Mouse (Mus musculus): Measurements from ENCODE around the gene Cacna1d. TPM values are rescaled to one million over a fixed set of nuclear protein-coding genes. Genes with fewer than 3 reads are reported as not detected.

Cacna1d gene
- polyA plus RNA-seq, 1 experiment: not detected

DNA sequence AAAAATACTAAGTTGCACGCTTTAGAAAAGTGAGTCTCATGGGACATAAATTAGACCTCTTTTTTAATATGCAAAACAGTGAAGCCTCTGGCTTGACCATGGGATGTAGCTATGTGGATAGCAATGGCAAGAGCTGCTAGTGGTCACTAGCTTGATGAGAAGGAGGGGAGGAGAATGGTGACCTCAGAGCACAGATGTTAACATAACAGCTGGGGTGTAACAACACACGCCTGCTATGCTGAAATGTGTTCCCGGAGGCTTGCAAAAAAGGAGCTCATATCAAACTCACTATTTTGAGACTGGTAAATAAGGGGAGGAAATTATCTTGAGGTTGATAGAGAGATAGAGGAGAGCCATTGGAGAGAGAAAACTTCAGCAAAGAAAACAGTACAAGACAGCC is 32.4 kb downstream of the Cacna1d start:
- no peak for TF ChIP-seq CTCF (IDR thresholded peaks at IDR 0.05; ENCODE audit: control insufficient read depth, insufficient read depth, insufficient read length)
- no peak for TF ChIP-seq MYOD1 (IDR thresholded peaks at IDR 0.05; ENCODE audit: control insufficient read depth, insufficient read length, low read depth)
- TF ChIP-seq CEBPB (IDR thresholded peaks at IDR 0.05; ENCODE audit: low read depth): no peak
- no peak for TF ChIP-seq USF1 (IDR thresholded peaks at IDR 0.05; ENCODE audit: low read depth)
- TF ChIP-seq MYOG (IDR thresholded peaks at IDR 0.05; ENCODE audit: control insufficient read depth, extremely low read depth, insufficient read length): no peak
- TF ChIP-seq MAX (IDR thresholded peaks at IDR 0.05): no peak
- no peak for TF ChIP-seq FOSL1 (IDR thresholded peaks at IDR 0.05; ENCODE audit: insufficient read depth, low read length, poor library complexity, severe bottlenecking)
- H3ac ChIP-seq (ENCODE audit: control insufficient read depth, insufficient read length, low read depth): no peak overlapping the region
- H3K36me3 ChIP-seq (ENCODE audit: control insufficient read depth, insufficient read depth): no peaks in the 10 kb centered on the region
- H3K4me3 ChIP-seq (ENCODE audit: insufficient read depth, poor library complexity, severe bottlenecking): no peak overlapping the region
- peaks cover 18% of the 10 kb centered on the region for H3K27me3 ChIP-seq (ENCODE audit: control insufficient read depth, insufficient read depth, insufficient read length)
- no peaks in the 10 kb centered on the region for H3K79me2 ChIP-seq (ENCODE audit: control insufficient read depth, insufficient read depth)
- no peaks in the 10 kb centered on the region for H3K79me3 ChIP-seq (ENCODE audit: low read depth)

DNA sequence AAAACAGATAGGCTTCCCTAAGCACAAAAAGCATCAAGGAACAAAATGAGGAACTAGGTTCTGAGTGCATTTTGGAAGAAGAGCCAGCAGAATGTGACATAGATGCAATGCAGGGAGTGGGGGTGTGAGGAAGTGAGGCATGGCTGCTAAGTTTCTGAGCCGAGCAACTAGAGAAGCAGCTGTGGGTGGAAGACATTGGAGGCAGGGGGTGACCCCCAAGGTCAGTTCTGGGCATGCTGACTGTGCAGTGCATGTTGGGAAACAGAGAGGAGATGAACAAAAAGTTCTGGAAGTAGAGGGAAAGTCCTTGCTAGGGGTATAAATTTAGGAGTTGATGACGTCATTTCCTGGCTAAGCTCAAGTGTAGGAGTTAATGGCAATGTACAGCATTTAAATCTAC is 33.4 kb downstream of the Cacna1d start:
- H3K27me3 ChIP-seq (ENCODE audit: control insufficient read depth, insufficient read depth, insufficient read length): peaks cover 21% of the 10 kb centered on the region
- H3K79me2 ChIP-seq (ENCODE audit: control insufficient read depth, insufficient read depth): no peaks in the 10 kb centered on the region
- H3K79me3 ChIP-seq (ENCODE audit: low read depth): no peaks in the 10 kb centered on the region
- H3K36me3 ChIP-seq (ENCODE audit: control insufficient read depth, insufficient read depth): no peaks in the 10 kb centered on the region
- H3ac ChIP-seq (ENCODE audit: control insufficient read depth, insufficient read length, low read depth): no peak overlapping the region
- H3K4me3 ChIP-seq (ENCODE audit: insufficient read depth, poor library complexity, severe bottlenecking): no peak overlapping the region
- TF ChIP-seq MYOD1 (IDR thresholded peaks at IDR 0.05; ENCODE audit: control insufficient read depth, insufficient read length, low read depth) (no peak), MYOG (IDR thresholded peaks at IDR 0.05; ENCODE audit: control insufficient read depth, extremely low read depth, insufficient read length) (no peak), FOSL1 (IDR thresholded peaks at IDR 0.05; ENCODE audit: insufficient read depth, low read length, poor library complexity, severe bottlenecking) (no peak), USF1 (IDR thresholded peaks at IDR 0.05; ENCODE audit: low read depth) (no peak), CTCF (IDR thresholded peaks at IDR 0.05; ENCODE audit: control insufficient read depth, insufficient read depth, insufficient read length) (no peak), MAX (IDR thresholded peaks at IDR 0.05) (no peak), CEBPB (IDR thresholded peaks at IDR 0.05; ENCODE audit: low read depth) (no peak)

DNA sequence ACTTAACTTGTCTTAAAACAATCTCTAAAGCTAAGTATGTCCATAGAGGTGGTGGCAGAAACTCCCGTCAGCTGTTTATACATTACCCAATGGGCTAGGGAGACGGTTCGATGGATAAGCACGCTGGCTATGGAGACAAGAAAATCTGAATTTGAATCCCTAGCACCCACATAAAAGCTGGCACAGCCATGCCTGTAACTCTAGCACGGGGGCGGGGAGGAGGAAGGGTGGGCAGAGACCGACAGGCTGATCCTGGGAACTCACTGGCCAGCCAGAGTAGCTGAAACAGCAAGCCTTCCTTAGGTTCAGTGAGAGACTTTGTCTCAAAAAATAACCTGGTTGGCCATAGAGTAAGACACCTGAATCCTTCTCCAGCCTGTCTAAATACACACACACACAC is 33.8 kb downstream of the Cacna1d start:
- no peak for TF ChIP-seq CEBPB (IDR thresholded peaks at IDR 0.05; ENCODE audit: low read depth)
- no peak for TF ChIP-seq MAX (IDR thresholded peaks at IDR 0.05)
- no peak for TF ChIP-seq FOSL1 (IDR thresholded peaks at IDR 0.05; ENCODE audit: insufficient read depth, low read length, poor library complexity, severe bottlenecking)
- TF ChIP-seq USF1 (IDR thresholded peaks at IDR 0.05; ENCODE audit: low read depth): no peak
- no peak for TF ChIP-seq MYOD1 (IDR thresholded peaks at IDR 0.05; ENCODE audit: control insufficient read depth, insufficient read length, low read depth)
- no peak for TF ChIP-seq CTCF (IDR thresholded peaks at IDR 0.05; ENCODE audit: control insufficient read depth, insufficient read depth, insufficient read length)
- TF ChIP-seq MYOG (IDR thresholded peaks at IDR 0.05; ENCODE audit: control insufficient read depth, extremely low read depth, insufficient read length): no peak
- H3K79me2 ChIP-seq (ENCODE audit: control insufficient read depth, insufficient read depth): no peaks in the 10 kb centered on the region
- no peak overlapping the region for H3ac ChIP-seq (ENCODE audit: control insufficient read depth, insufficient read length, low read depth)
- no peaks in the 10 kb centered on the region for H3K79me3 ChIP-seq (ENCODE audit: low read depth)
- no peaks in the 10 kb centered on the region for H3K36me3 ChIP-seq (ENCODE audit: control insufficient read depth, insufficient read depth)
- peaks cover 20% of the 10 kb centered on the region for H3K27me3 ChIP-seq (ENCODE audit: control insufficient read depth, insufficient read depth, insufficient read length)
- no peak overlapping the region for H3K4me3 ChIP-seq (ENCODE audit: insufficient read depth, poor library complexity, severe bottlenecking)

DNA sequence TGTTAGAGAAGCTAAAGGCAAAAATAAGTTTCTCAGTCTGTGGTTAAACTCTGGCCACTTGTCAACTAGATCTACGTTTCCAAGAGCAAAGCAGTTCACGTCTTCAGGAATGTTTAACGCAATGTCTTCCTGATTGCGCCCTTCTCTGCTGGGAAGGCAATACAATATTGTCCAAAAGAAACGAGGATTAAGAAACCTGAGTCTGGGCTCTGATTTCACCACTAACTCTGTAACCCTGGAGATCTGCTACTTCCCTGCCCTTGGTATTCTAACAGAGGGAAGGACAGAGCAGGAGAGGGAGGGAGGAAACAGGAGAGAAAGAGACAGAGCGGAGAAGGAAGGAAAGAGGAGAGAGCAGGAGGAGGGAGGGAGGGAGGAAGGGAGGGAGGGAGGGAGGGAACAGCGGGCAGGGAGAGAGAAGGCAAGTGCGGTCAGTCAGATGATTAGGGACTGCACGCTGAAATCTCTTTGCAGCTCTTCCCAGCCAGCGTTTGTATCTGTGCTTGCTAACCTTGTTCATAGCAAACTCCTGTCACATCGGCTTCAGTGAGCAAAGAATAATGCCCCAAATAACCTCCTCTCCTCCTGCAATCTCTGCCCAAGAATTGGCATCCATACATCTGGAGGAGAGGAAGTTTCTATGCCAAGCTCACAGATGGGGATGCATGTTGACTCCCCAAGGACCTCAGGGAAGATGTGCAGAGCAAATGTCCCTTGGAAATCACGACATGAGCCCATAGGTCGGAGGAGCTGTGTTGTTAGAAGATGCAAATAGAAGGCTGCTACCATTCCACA is 35.3 kb downstream of the Cacna1d start:
- no peaks in the 10 kb centered on the region for H3K79me3 ChIP-seq (ENCODE audit: low read depth)
- H3K36me3 ChIP-seq (ENCODE audit: control insufficient read depth, insufficient read depth): no peaks in the 10 kb centered on the region
- no peak for TF ChIP-seq USF1 (IDR thresholded peaks at IDR 0.05; ENCODE audit: low read depth)
- no peak for TF ChIP-seq CTCF (IDR thresholded peaks at IDR 0.05; ENCODE audit: control insufficient read depth, insufficient read depth, insufficient read length)
- no peak for TF ChIP-seq CEBPB (IDR thresholded peaks at IDR 0.05; ENCODE audit: low read depth)
- no peak for TF ChIP-seq MYOD1 (IDR thresholded peaks at IDR 0.05; ENCODE audit: control insufficient read depth, insufficient read length, low read depth)
- TF ChIP-seq FOSL1 (IDR thresholded peaks at IDR 0.05; ENCODE audit: insufficient read depth, low read length, poor library complexity, severe bottlenecking): no peak
- TF ChIP-seq MYOG (IDR thresholded peaks at IDR 0.05; ENCODE audit: control insufficient read depth, extremely low read depth, insufficient read length): no peak
- TF ChIP-seq MAX (IDR thresholded peaks at IDR 0.05): no peak
- no peak overlapping the region for H3K4me3 ChIP-seq (ENCODE audit: insufficient read depth, poor library complexity, severe bottlenecking)
- no peaks in the 10 kb centered on the region for H3K79me2 ChIP-seq (ENCODE audit: control insufficient read depth, insufficient read depth)
- H3ac ChIP-seq (ENCODE audit: control insufficient read depth, insufficient read length, low read depth): no peak overlapping the region
- H3K27me3 ChIP-seq (ENCODE audit: control insufficient read depth, insufficient read depth, insufficient read length): peaks cover 16% of the 10 kb centered on the region

DNA sequence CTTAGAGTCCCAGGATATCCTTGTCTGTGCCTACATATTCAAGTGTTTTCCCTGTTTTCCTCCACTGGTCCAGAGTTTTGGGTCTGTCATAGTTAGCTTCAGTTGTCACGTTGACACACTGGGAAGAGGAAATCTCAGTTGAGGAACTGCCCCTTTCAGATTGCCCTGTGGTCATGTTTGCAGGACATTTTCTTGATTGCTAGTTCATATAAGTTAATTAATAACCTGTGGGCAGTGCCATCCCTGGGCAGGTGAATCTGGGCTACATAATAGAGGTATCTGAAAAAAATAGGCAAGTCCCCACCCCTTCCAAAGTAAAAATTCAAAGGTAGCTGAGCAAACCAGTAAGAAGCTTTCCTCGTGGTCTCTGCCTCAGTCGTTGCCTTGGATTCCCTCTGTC is 51.3 kb downstream of the Cacna1d start:
- peaks cover 6% of the 10 kb centered on the region for H3K27me3 ChIP-seq (ENCODE audit: control insufficient read depth, insufficient read depth, insufficient read length)
- no peak overlapping the region for H3ac ChIP-seq (ENCODE audit: control insufficient read depth, insufficient read length, low read depth)
- TF ChIP-seq FOSL1 (IDR thresholded peaks at IDR 0.05; ENCODE audit: insufficient read depth, low read length, poor library complexity, severe bottlenecking) (no peak), USF1 (IDR thresholded peaks at IDR 0.05; ENCODE audit: low read depth) (no peak), CEBPB (IDR thresholded peaks at IDR 0.05; ENCODE audit: low read depth) (no peak), MYOG (IDR thresholded peaks at IDR 0.05; ENCODE audit: control insufficient read depth, extremely low read depth, insufficient read length) (no peak), MYOD1 (IDR thresholded peaks at IDR 0.05; ENCODE audit: control insufficient read depth, insufficient read length, low read depth) (no peak), CTCF (IDR thresholded peaks at IDR 0.05; ENCODE audit: control insufficient read depth, insufficient read depth, insufficient read length) (no peak), MAX (IDR thresholded peaks at IDR 0.05) (no peak)

More for the DNA sequence above, 51.3 kb downstream of the Cacna1d start:
- Histone ChIP-seq H3K79me3 (ENCODE audit: low read depth) (no peaks in the 10 kb centered on the region), H3K36me3 (ENCODE audit: control insufficient read depth, insufficient read depth) (no peaks in the 10 kb centered on the region), H3K4me3 (ENCODE audit: insufficient read depth, poor library complexity, severe bottlenecking) (no peak overlapping the region), H3K79me2 (ENCODE audit: control insufficient read depth, insufficient read depth) (no peaks in the 10 kb centered on the region)
